In the genomic region with DNA sequence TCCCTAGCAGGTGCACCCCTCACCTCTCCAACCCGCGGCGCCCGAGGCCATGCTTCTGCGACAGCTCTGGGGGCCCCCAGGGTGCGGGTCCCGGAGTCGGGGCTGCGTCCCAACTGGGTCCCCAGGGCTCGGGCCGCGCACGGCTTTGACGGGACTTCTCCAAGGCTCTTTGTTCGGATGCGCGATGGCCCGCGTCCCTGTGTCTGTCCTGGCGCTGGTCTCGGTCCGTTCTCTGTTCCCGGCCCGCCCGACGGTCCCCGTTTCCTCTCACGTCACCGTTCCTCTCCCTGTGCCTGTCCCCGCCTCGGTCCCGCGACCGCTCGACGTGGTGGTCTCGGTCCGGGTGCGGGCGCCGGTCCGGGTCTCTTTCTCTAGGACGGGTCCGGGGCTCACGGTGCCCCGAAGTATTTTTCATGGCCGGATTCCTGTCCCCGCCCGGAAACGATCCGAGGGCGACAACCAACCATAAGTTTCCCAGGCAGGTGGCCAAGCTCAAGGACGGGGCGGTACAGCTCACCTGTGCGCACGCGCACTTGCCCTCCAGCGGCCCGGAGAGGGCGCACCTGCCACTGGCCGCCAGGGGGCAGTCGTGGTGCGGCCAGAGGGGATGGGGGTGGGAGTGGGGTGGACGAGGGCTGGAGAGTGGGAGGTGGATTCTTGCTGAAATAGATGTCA, we compare ENCODE assay signal across 7 mouse cellular contexts. TPM values are rescaled to one million over a fixed set of nuclear protein-coding genes. Genes with fewer than 3 reads are reported as not detected.
A peak's percentile ranks its signal among the peaks of the same experiment; 100 is the strongest.
DNase-seq lines count a peak whose midpoint lies in the region; ATAC-seq and TF ChIP-seq lines count a peak whose summit lies in the region.

Gene Marveld3 (minus strand): TSS at position 511 of the 675 bp plus-strand sequence.

- in situ Hi-C loops in Patski (cut with MboI; ENCODE audit: low pct_unique_long_range_greater_than_20kb), result no loop called here

- peak; percentile 46 for DNase-seq in CD4-positive helper T cell, adult 2 months (ENCODE audit: low read depth, low spot score)
- no peak for DNase-seq in Patski (ENCODE audit: low read depth, low spot score)
- DNase-seq in intestine, embryonic 14.5 days (ENCODE audit: low spot score), result peak; percentile 78
- peak; percentile 70 to 71 for DNase-seq in urinary bladder, postnatal 4 days (ENCODE audit: low spot score in 2 of 2)

- peak within 1 kb of the TSS; percentile 37; the same call in 1 of the 2 replicates for H3K9ac ChIP-seq in intestine, embryonic 14.5 days (ENCODE audit: low read length)
- no peak within 1 kb of the TSS for H3K9ac ChIP-seq in liver, embryonic 15.5 days
- no peak within 1 kb of the TSS for H3K9ac ChIP-seq in neural tube, embryonic 14.5 days (replicated peaks; ENCODE audit: low read depth, low read length)

- no peaks in the 10 kb centered on the region for H3K27me3 ChIP-seq in Patski
- H3K27me3 ChIP-seq in intestine, embryonic 14.5 days (replicated peaks; ENCODE audit: control insufficient read depth, insufficient read depth, low read length), result peaks cover 28% of the 10 kb centered on the region
- peaks cover 60% of the 10 kb centered on the region for H3K27me3 ChIP-seq in liver, embryonic 15.5 days
- H3K27me3 ChIP-seq in neural tube, embryonic 14.5 days (ENCODE audit: control insufficient read depth, insufficient read depth, low read length), result peaks cover 11% of the 10 kb centered on the region

- CTCF ChIA-PET in Patski (lab: Charles Lee), result interaction anchor here (1.0 to 5.0 kb wide), 6 partner anchors 8 to 120 kb away, joined by 3 to 19 read pairs (median 5); no protein-coding TSS in a partner anchor

- no peak within 1 kb of the TSS for H3K27ac ChIP-seq in embryonic fibroblast, embryonic 13.5 days (ENCODE audit: insufficient read depth, low read length)
- H3K27ac ChIP-seq in intestine, embryonic 14.5 days (ENCODE audit: low read depth), result no peak within 1 kb of the TSS
- H3K27ac ChIP-seq in liver, embryonic 15.5 days (replicated peaks), result no peak within 1 kb of the TSS
- H3K27ac ChIP-seq in neural tube, embryonic 14.5 days (ENCODE audit: low read depth, low read length), result no peak within 1 kb of the TSS

- H3K9me3 ChIP-seq in intestine, embryonic 14.5 days (ENCODE audit: control insufficient read depth, low read length), result no peaks in the 10 kb centered on the region
- no peaks in the 10 kb centered on the region for H3K9me3 ChIP-seq in liver, embryonic 15.5 days (replicated peaks)
- H3K9me3 ChIP-seq in neural tube, embryonic 14.5 days (ENCODE audit: control insufficient read depth, low read length), result no peaks in the 10 kb centered on the region

- peaks cover 8% of the 10 kb centered on the region; the same call in 1 of the 2 replicates for H3K4me1 ChIP-seq in embryonic fibroblast, embryonic 13.5 days (ENCODE audit: control insufficient read depth, insufficient read depth, low read length)
- H3K4me1 ChIP-seq in intestine, embryonic 14.5 days (replicated peaks; ENCODE audit: control insufficient read depth, insufficient read depth, low read length), result peaks cover 13% of the 10 kb centered on the region
- peaks cover 13% of the 10 kb centered on the region for H3K4me1 ChIP-seq in liver, embryonic 15.5 days (replicated peaks)
- H3K4me1 ChIP-seq in neural tube, embryonic 14.5 days (ENCODE audit: control insufficient read depth, insufficient read depth, low read length), result peaks cover 9% of the 10 kb centered on the region; the same call in 1 of the 2 replicates

- TF ChIP-seq CTCF in Patski (IDR thresholded peaks at IDR 0.05), result peak; percentile 92
- 0 out of 2 replicates have a peak, but pooled peaks have one; percentile 21 for TF ChIP-seq CTCF in embryonic fibroblast, embryonic 13.5 days (IDR thresholded peaks at IDR 0.05; ENCODE audit: borderline replicate concordance, insufficient read depth, low read length)

- H3K36me3 ChIP-seq in intestine, embryonic 14.5 days (ENCODE audit: control insufficient read depth, insufficient read depth, low read length), result no peaks in the 10 kb centered on the region
- H3K36me3 ChIP-seq in liver, embryonic 15.5 days (replicated peaks), result no peaks in the 10 kb centered on the region
- H3K36me3 ChIP-seq in neural tube, embryonic 14.5 days (ENCODE audit: control insufficient read depth, insufficient read depth, low read length), result no peaks in the 10 kb centered on the region

- no peak for TF ChIP-seq POLR2A in embryonic fibroblast, embryonic 13.5 days (IDR thresholded peaks at IDR 0.05; ENCODE audit: low read depth, low read length)

- 4% methylated on average over 64 of the region's 64 CpGs for WGBS in intestine, embryonic 14.5 days
- 4% methylated on average over 64 of the region's 64 CpGs for WGBS in liver, embryonic 15.5 days (ENCODE audit: insufficient replicate concordance)
- WGBS in neural tube, embryonic 14.5 days, result 2% methylated on average over 60 of the region's 64 CpGs

- POLR2A ChIA-PET in Patski (lab: Charles Lee), result interaction anchor here (0.6 to 1.5 kb wide), 2 partner anchors 42 to 109 kb away, joined by 4 read pairs; no protein-coding TSS in a partner anchor

- H3K4me2 ChIP-seq in intestine, embryonic 14.5 days (ENCODE audit: low read length), result peak within 1 kb of the TSS; percentile 53
- peak within 1 kb of the TSS; percentile 67 for H3K4me2 ChIP-seq in liver, embryonic 15.5 days
- H3K4me2 ChIP-seq in neural tube, embryonic 14.5 days (ENCODE audit: low read depth, low read length), result peak within 1 kb of the TSS; percentile 46

- peak; percentile 19 for ATAC-seq in Patski
- ATAC-seq in intestine, embryonic 14.5 days (replicated peaks; ENCODE audit: low FRiP score, low TSS enrichment, low read depth), result peak; percentile 68; the same call in 1 of the 2 replicates
- ATAC-seq in liver, embryonic 15.5 days (ENCODE audit: insufficient read depth), result peak; percentile 28; the same call in 1 of the 2 replicates
- ATAC-seq in neural tube, embryonic 14.5 days (ENCODE audit: low read depth), result no peak

- peak within 1 kb of the TSS; percentile 16 for H3K4me3 ChIP-seq in embryonic fibroblast, embryonic 13.5 days (ENCODE audit: insufficient read depth, low read length)
- H3K4me3 ChIP-seq in intestine, embryonic 14.5 days (ENCODE audit: low read depth, low read length), result peak within 1 kb of the TSS; percentile 34
- H3K4me3 ChIP-seq in liver, embryonic 15.5 days (replicated peaks), result peak within 1 kb of the TSS; percentile 41
- peak within 1 kb of the TSS; percentile 30 for H3K4me3 ChIP-seq in neural tube, embryonic 14.5 days (ENCODE audit: low read depth, low read length)

RNA-seq across cellular contexts. Expression of gene Marveld3, which starts in this region (rescaled TPM):
- polyA plus RNA-seq in Patski (2021), result 11.7 TPM
- not detected in 2 replicates for polyA plus RNA-seq in embryonic fibroblast, embryonic 13.5 days (2011; ENCODE audit: insufficient read length, low read depth, missing spikeins)
- polyA plus RNA-seq in intestine, embryonic 14.5 days (2014; fragmentation: Nextera tagmentation; extraction: Ambion mirVana), result 2.3 and 3.6 TPM in 2 replicates
- 0.06 and 0.26 TPM in 2 replicates for polyA plus RNA-seq in liver, embryonic 15.5 days (2015; fragmentation: Nextera tagmentation; extraction: Ambion mirVana)
- 1.0 and 1.1 TPM in 2 replicates for polyA plus RNA-seq in neural tube, embryonic 14.5 days (2014; fragmentation: Nextera tagmentation; extraction: Ambion mirVana)

Comparison
In these comparisons a context has a peak if more than half of its experiments do, and no peak if none do; other contexts are left out.
1. Peak in ATAC-seq, H3K4me3 ChIP-seq and H3K4me2 ChIP-seq in liver, embryonic 15.5 days; RNA of the gene not detected or under 1 TPM.